Mouse (Mus musculus) thymus, adult 2 months (tissue): ENCODE data around the gene Nhlrc1.

Experiments
- CTCF ChIP-seq: fragments of 200-500 bp; IDR thresholded peaks from 2 replicates; pipeline ENCODE4 v1.5.1; 2012; ENCODE audit warnings: mild to moderate bottlenecking, control low read depth, low read length, moderate library complexity, borderline replicate concordance; ENCODE audit not compliant: control insufficient read depth, poor library complexity, insufficient read depth; ENCODE audit errors: extremely low read depth
- POLR2A ChIP-seq: fragments of 200-500 bp; IDR thresholded peaks from 2 replicates; pipeline ENCODE4 v1.6.1; 2012; ENCODE audit warnings: mild to moderate bottlenecking, low read length, control low read depth, moderate library complexity; ENCODE audit not compliant: control insufficient read depth, poor library complexity, insufficient read depth; ENCODE audit errors: extremely low read depth

- TF ChIP-seq CTCF: no peak
- TF ChIP-seq POLR2A: no peak
Measured at GRCm38 (mm10) chr13:47013740-47014139, 910 bp downstream of the Nhlrc1 start.
